Mouse (Mus musculus) urinary bladder, adult 2 months (tissue): ENCODE measurements around the gene Igfbp6. TPM values are rescaled to one million over a fixed set of nuclear protein-coding genes. Genes with fewer than 3 reads are reported as not detected.
A peak's percentile ranks its signal among the peaks of the same experiment; 100 is the strongest.

ENCODE experiments used
- DNase-seq: peaks from one replicate; pipeline ENCODE4 v3.0.0; 2022; ENCODE audit warnings: low spot score
- polyA plus RNA-seq: library from polyadenylated mRNA; depleted of rRNA; stranded (reverse); fragments of >200 nt; gene quantifications from 2 replicates; pipeline ENCODE4 v1.2.3, GENCODE M21; 2012; rRNA removed

The Igfbp6 gene
- polyA plus RNA-seq, result 260 TPM in 2 replicates

DNA sequence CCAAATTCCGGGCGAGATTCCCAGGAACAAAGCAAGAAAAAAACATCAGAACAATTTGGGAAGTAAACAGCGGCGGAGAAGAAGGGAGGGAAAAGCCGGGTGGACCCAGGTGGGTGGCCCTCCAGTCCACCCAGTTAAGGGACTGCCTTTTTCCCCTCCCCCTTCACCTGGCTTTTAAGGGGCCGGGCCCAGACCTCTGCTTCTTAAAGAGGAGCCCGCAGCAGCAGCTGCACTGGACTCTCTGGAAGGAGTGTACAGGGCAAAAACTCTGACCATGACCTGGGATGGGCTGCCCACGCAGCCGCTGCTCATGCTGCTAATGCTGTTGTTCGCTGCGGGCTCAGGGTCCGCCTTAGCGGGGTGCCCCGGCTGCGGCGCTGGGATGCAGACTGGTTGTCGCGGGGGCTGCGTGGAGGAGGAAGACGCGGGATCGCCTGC is at the start of gene Igfbp6:
Gene Igfbp6 (plus strand): TSS at position 89 of the 438 bp plus-strand sequence.
- DNase-seq, result no peak

- DNase-seq, result no peak
Observed at GRCm38 (mm10) chr15:102094988-102095387, 49.2 kb upstream of the Igfbp6 start.

DNA sequence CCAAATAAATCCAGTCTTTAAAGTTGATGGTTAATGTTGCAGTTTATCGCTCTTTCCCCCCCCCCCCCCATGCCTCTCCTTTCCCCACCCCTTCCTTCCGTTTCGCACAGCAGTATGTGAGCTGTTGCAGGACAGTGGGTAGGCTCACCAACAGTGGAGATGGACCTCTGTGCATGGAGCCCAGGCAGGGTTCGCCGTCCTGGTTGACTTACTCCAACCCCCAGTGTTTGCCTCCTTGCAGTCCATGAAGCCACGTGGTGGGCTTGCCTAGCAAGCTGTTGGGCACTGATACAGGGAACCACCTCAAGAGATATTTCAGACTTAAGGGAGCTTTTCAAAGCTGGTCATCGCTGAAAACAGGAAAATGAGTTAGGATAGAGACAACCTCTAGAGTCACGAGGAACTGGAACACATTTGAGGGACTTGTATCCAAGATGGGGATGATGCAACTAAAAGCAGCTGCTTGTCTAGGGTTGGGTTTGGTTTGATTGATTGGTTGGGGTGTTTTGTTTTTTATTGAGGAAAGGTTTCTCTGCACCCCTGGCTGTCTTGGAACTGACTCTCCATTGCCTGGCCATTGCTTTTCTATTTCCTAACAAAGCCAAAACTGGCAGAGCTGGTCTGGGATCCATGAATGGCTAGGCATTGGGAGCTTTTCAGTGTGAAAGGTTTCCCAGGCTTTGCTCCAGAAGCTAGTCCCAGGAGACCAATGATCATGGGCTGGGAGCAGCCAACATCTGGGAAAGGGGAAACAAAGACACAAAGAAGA is 46.8 kb upstream of the Igfbp6 start:
- no peak for DNase-seq

- DNase-seq, result no peak
Observed at GRCm38 (mm10) chr15:102097991-102098555, 46.1 kb upstream of the Igfbp6 start.

- no peak for DNase-seq
Observed at GRCm38 (mm10) chr15:102099260-102099659, 44.9 kb upstream of the Igfbp6 start.

DNA sequence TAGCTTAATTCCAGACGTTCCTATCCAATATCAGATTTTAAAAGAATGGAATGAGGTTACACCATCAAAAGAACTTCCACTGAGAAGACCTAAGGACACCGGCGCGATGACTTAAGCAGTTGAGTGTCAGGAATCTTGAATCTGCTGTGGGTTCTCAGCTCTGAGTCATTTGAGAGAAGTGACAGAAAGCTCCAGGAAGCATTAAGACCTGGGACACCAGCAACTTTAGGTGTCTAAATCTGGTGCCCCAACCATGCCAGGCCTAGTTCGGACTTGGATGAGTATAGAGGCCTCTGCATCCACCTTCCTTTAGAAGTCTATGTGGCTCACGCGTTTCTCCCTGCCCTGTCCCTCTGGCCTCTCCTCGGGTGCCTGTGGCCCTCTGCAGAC is 44.4 kb upstream of the Igfbp6 start:
- no peak for DNase-seq

- DNase-seq, result peak; percentile 78
Observed at GRCm38 (mm10) chr15:102100161-102100981, 43.8 kb upstream of the Igfbp6 start, which contains the start of gene Tns2. TSS of gene Tns2 (plus strand) at chr15:102100413.

GRCm38 (mm10) chr15:102100996-102101671 is 43.0 kb upstream of the Igfbp6 start:
- DNase-seq, result peak; percentile 36

- no peak for DNase-seq
Observed at GRCm38 (mm10) chr15:102101672-102102541, 42.3 kb upstream of the Igfbp6 start.

DNA sequence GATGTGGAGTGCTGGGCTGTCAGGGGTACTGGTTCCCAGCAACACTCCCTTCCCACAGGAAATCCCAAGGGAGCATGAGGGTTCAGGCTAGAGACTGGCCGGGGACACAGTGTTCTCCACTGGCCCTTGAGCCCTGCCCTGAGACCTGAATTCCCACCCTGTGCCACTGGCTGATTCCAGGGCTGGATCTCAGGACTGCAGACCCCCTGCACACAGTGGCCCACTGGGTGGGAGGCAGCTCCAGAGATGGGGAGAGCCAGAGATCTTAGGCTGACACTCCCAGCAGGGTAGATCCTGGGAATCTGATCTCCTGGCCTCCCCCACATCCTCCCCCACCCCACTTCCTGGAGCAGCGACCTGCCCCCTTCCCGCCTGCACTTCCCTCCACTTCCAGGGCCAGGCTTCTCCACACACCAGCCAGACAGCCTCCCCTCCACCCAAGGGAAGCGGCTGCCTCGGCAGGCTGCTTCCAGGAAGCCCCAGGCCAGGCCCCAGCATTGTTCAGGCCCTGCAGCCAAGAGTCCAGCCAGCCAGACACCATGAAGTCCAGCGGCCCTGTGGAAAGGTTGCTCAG is 41.5 kb upstream of the Igfbp6 start:
- DNase-seq, result peak; percentile 40

DNA sequence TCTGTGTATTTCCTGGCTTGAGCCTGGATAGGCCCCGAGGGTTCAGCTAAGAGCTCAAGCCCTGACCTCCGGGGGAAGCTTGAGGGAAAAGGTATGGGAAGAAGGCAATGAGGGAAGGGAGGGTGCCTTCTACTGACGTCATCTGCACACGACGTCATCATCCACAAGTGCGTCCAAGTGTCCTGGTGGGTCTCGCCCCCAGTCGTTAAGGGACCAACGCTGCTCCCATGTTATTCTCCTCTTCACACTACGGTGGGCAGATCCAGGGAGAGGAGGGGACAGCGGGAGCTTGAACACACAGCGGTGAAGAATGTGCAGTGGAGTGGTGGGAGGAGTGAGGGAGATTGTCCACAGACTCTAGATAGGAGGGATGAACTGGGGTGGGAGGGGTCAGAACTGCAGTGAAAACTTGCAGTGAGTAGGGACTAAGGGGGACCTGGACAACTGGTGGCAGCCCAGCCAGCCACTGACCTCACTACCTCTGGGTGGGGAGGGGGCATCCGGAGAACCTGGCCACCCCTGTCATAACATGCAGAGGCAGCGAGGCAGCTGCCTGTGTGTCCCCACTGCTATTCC is 40.7 kb upstream of the Igfbp6 start:
- no peak for DNase-seq

GRCm38 (mm10) chr15:102103947-102104555 is 40.1 kb upstream of the Igfbp6 start:
- DNase-seq, result peak; percentile 39

GRCm38 (mm10) chr15:102105360-102105759 is 38.8 kb upstream of the Igfbp6 start:
- DNase-seq, result peak; percentile 48

DNA sequence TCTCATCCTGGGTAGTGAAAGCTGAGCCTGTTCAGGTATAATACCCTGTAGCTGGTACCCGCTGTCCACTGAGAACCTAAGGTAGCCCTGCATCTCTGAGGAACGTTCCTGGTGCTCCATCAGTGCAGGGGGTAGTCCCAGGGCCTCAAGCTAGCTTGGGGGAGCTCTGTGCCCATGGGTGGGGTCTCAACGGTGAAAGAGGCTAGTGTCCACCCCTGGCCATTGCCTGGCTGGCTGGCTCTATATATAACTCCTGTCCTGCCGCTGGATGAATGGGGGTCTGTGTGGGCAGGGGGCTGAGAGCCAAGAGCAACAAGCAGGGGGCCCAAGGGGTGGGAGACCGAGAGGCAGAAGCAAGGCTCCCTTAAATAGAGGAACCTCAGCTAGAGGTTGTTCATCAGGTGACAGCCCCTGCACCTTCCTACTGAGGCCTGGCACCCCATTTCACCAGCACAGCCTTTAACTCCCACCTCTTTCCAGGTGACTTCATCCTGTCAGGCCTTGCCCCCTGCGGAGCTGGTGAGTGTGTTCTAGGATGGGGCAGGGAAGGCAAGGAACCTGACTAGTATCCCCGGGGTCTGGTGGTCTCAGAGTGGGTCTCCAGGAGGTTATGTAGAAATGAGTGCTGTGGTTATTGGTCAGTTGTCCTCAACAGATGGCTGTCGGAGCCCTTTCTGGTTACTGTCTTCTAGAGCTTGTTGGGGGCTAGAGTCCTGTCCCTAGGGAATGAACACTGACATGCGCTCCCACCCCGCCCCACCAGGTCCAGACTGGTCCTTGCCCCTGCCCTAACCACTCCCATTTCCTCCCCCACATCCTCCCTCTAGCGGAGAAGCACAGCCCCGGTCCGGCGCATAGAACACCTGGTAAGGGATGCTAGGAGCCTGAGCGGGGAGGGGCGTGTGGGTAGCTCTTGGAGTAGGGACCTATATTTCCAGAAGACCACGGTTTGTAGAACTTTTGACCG is 38.1 kb upstream of the Igfbp6 start:
- DNase-seq, result peak; percentile 30

- peak; percentile 34 for DNase-seq
Observed at GRCm38 (mm10) chr15:102106754-102107456, 37.3 kb upstream of the Igfbp6 start.

DNA sequence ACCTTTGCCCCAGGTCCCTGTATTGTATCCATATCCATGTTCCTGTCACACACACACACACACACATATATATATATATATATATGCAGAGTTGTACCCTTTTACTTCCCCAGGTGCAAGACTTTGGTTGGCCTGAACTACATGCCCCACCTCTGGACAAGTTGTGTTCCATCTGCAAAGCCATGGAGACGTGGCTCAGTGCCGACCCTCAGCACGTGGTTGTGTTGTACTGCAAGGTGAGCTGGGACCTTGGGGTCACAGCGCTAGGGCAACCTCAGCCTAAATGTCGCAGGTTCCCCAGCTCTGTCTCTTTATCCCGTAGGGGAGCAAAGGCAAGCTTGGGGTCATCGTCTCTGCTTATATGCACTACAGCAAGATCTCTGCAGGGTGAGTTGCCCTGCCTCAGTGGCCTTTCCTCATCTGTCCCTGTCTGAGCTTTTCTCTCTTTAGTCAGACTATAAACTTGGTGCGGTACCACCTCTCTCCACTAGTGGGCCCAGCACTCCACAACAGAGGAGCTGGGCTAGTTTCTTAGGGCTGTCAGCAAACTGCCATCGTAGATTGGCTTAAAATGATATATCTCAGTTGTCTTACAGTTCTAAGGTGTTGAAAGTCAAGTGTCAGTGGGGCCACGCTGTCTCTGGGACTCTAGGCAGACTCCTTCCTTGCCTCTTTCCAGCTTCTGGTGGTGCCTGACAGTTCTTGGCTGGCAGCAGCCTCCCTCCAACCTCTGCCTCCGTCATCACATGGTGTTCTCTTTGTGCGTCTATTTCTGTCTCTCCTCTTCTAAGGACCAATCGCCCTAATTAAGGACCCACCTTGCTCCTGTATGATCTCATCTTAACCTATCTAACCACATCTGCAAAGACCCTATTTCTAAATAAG is 36.2 kb upstream of the Igfbp6 start:
- DNase-seq, result peak; percentile 36
